Mouse (Mus musculus): ENCODE results near the gene Akr1b8. TPM values are rescaled to one million over a fixed set of nuclear protein-coding genes. Genes with fewer than 3 reads are reported as not detected.
A peak's percentile ranks its signal among the peaks of the same experiment; 100 is the strongest.

Akr1b8 gene
- polyA plus RNA-seq (2016; fragmentation: Nextera tagmentation; extraction: Ambion mirVana): 13.6 and 18.5 TPM in 2 replicates

- 0 out of 2 replicates have a peak within 1 kb of the TSS, but pooled peaks have one; percentile 53 for H3K27ac ChIP-seq
- WGBS: 13% methylated on average over 16 of the region's 16 CpGs
- H3K36me3 ChIP-seq (replicated peaks): no peaks in the 10 kb centered on the region
- no peaks in the 10 kb centered on the region for H3K27me3 ChIP-seq
- peak; percentile 74 for ATAC-seq (ENCODE audit: low FRiP score)
- H3K4me3 ChIP-seq (replicated peaks): peak within 1 kb of the TSS; percentile 23
- no peaks in the 10 kb centered on the region for H3K9me3 ChIP-seq
- peak within 1 kb of the TSS; percentile 40 for H3K9ac ChIP-seq
- peaks cover 9% of the 10 kb centered on the region for H3K4me1 ChIP-seq
- H3K4me2 ChIP-seq: peak within 1 kb of the TSS; percentile 49
Observed at GRCm38 (mm10) chr6:34353658-34354353, at the start of gene Akr1b8. TSS of gene Akr1b8 (plus strand) at chr6:34354119.

DNA sequence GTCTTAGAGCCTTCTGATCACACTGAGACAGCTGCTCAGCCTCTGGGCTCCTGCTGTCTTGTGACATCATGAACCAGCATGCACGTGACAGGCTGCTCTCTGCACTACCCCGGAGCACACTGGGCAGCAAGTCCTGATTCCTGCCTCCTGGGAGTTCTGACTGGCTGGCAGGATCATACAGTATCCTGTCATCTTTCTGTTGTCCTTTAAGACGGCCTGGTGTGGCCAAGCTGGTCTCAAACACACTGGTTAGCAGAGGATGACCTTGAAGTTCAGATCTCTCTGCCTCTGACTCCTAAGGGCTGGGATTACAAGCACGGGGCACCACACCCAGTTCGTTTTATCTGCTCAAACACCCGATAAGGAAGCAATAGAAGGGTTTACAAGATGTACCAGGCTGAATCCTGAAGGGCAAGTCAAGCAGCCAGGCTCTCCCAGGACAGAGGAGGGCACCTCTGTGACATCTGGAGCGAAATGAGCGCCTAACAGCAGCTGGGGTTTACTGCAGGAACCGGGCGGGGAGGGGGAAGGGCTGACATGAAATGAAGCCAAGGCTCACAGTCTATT lies 49.2 kb upstream of the Akr1b8 start:
- Histone ChIP-seq H3K9me3 (no peaks in the 10 kb centered on the region), H3K4me1 (no peaks in the 10 kb centered on the region), H3K9ac (no peak overlapping the region), H3K36me3 (replicated peaks) (peaks cover 46% of the 10 kb centered on the region), H3K27me3 (no peaks in the 10 kb centered on the region), H3K4me2 (no peak overlapping the region), H3K4me3 (replicated peaks) (no peak overlapping the region), H3K27ac (no peak overlapping the region)
- WGBS: 88% methylated on average over 10 of the region's 10 CpGs
- ATAC-seq (ENCODE audit: low FRiP score): no peak

DNA sequence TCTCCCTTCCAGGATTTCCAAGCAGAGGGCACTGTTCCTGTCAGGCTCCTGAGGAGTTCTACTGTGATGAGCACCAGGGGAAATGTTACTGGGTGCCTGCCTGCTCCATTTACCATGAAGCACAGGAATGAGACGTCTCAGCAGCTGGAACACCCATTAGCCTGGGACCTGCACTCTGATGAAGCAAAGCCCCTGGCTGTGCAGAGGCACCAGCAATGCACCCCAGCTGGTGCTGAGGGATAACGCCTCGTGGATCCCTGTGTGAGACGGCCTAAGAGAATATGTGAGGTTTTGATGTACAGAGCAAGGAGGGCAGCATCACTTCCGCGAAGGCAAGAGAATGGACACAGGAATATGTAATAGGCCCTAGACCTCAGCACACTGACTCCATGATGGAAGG lies 47.1 kb upstream of the Akr1b8 start:
- Histone ChIP-seq H3K9me3 (no peaks in the 10 kb centered on the region), H3K4me3 (replicated peaks) (no peak overlapping the region), H3K4me2 (no peak overlapping the region), H3K36me3 (replicated peaks) (peaks cover 65% of the 10 kb centered on the region), H3K4me1 (no peaks in the 10 kb centered on the region), H3K9ac (no peak overlapping the region), H3K27ac (no peak overlapping the region), H3K27me3 (no peaks in the 10 kb centered on the region)
- no peak for ATAC-seq (ENCODE audit: low FRiP score)
- 94% methylated on average over 6 of the region's 6 CpGs for WGBS

DNA sequence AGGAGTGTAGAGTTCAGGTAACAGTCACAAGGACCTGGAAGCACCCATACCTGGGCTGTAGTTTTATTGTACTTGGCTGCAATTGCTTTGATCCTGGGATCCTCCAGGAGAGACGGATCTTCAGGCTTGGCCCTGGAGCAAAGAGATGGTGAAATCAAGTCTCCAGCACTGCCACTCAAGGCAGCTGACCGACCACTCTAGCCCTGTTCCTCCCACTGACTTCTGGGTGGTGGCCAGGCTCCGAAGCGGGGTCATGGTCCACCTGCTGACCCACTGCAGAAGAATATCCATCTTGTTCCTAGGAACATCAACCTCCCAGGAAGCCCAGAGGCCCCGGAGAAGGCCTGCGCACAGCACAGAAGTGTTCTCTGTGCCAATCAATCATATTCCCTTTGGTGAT lies 44.4 kb upstream of the Akr1b8 start:
- WGBS: 95% methylated on average over 6 of the region's 6 CpGs
- Histone ChIP-seq H3K4me1 (peaks cover 5% of the 10 kb centered on the region; the same call in 1 of the 2 replicates), H3K4me3 (replicated peaks) (no peak overlapping the region), H3K9ac (no peak overlapping the region), H3K27me3 (no peaks in the 10 kb centered on the region), H3K4me2 (no peak overlapping the region), H3K36me3 (replicated peaks) (peaks cover 65% of the 10 kb centered on the region), H3K9me3 (no peaks in the 10 kb centered on the region), H3K27ac (no peak overlapping the region)
- no peak for ATAC-seq (ENCODE audit: low FRiP score)

DNA sequence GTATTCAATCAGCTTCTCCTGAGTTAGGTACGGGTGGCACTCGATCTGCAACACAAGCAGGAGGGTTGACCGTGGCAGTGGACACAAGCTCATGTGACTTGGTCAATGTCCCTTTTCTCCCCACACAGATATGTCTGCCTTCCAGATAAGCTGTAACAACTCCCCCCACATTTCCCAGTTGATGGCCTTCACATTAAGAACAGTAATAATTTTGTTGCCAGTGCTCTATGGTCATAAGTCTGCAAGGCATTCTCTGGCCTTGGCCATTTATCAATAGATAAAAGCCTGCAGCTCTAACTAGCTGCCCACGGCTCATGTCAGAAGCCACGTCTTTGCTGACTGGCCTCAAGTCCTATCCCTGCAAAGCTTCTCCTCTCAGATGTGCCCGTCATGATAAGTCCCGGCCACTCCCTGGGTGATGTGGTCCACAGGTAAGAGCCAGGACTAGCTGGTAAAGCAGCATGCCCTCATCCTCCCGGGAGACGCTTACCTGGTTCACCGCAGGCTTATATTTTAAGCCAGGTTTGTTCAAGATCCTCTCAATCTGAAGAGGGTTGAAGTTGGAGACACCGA lies 43.8 kb upstream of the Akr1b8 start:
- H3K4me1 ChIP-seq: peaks cover 5% of the 10 kb centered on the region; the same call in 1 of the 2 replicates
- no peak overlapping the region for H3K4me3 ChIP-seq (replicated peaks)
- no peak overlapping the region for H3K27ac ChIP-seq
- no peak for ATAC-seq (ENCODE audit: low FRiP score)
- H3K4me2 ChIP-seq: no peak overlapping the region
- no peaks in the 10 kb centered on the region for H3K27me3 ChIP-seq
- WGBS: 92% methylated on average over 11 of the region's 11 CpGs
- no peak overlapping the region for H3K9ac ChIP-seq
- H3K9me3 ChIP-seq: no peaks in the 10 kb centered on the region
- H3K36me3 ChIP-seq (replicated peaks): peaks cover 59% of the 10 kb centered on the region

- Histone ChIP-seq H3K9ac (no peak overlapping the region), H3K4me1 (peaks cover 16% of the 10 kb centered on the region), H3K27me3 (no peaks in the 10 kb centered on the region), H3K9me3 (no peaks in the 10 kb centered on the region), H3K4me3 (replicated peaks) (no peak overlapping the region), H3K36me3 (replicated peaks) (peaks cover 36% of the 10 kb centered on the region), H3K27ac (no peak overlapping the region), H3K4me2 (no peak overlapping the region)
- ATAC-seq (ENCODE audit: low FRiP score): no peak
- WGBS: 87% methylated on average over 9 of the region's 9 CpGs
Observed at GRCm38 (mm10) chr6:34313386-34313785, 40.5 kb upstream of the Akr1b8 start.

- H3K9me3 ChIP-seq: no peaks in the 10 kb centered on the region
- H3K27ac ChIP-seq: no peak overlapping the region
- H3K4me2 ChIP-seq: no peak overlapping the region
- ATAC-seq (ENCODE audit: low FRiP score): no peak
- no peak overlapping the region for H3K4me3 ChIP-seq (replicated peaks)
- no peak overlapping the region for H3K9ac ChIP-seq
- H3K27me3 ChIP-seq: no peaks in the 10 kb centered on the region
- H3K4me1 ChIP-seq: peaks cover 16% of the 10 kb centered on the region
- H3K36me3 ChIP-seq (replicated peaks): peaks cover 31% of the 10 kb centered on the region
- WGBS: 88% methylated on average over 2 of the region's 2 CpGs
Observed at GRCm38 (mm10) chr6:34313921-34314320, 40.0 kb upstream of the Akr1b8 start.

GRCm38 (mm10) chr6:34316854-34317771 lies 36.8 kb upstream of the Akr1b8 start, which contains the start of gene Akr1b3:
TSS of gene Akr1b3 (minus strand) at chr6:34317478.
- H3K9me3 ChIP-seq: no peaks in the 10 kb centered on the region
- peak within 1 kb of the TSS; percentile 71 for H3K9ac ChIP-seq
- H3K4me1 ChIP-seq: peaks cover 16% of the 10 kb centered on the region
- H3K27ac ChIP-seq: no peak within 1 kb of the TSS
- no peaks in the 10 kb centered on the region for H3K27me3 ChIP-seq
- H3K4me2 ChIP-seq: peak within 1 kb of the TSS; percentile 91
- under 1% methylated on average over 60 of the region's 60 CpGs for WGBS
- peak; percentile 100 for ATAC-seq (ENCODE audit: low FRiP score)
- H3K36me3 ChIP-seq (replicated peaks): 0 out of 2 replicates have a peak, but pooled peaks cover 2% of the 10 kb centered on the region
- H3K4me3 ChIP-seq (replicated peaks): peak within 1 kb of the TSS; percentile 75

GRCm38 (mm10) chr6:34318172-34318571 lies 35.7 kb upstream of the Akr1b8 start:
- WGBS: 60% methylated on average over 5 of the region's 5 CpGs
- Histone ChIP-seq H3K9me3 (no peaks in the 10 kb centered on the region), H3K9ac (no peak overlapping the region), H3K36me3 (replicated peaks) (no peaks in the 10 kb centered on the region), H3K27me3 (no peaks in the 10 kb centered on the region), H3K4me2 (no peak overlapping the region; the same call in 1 of the 2 replicates), H3K27ac (no peak overlapping the region), H3K4me1 (peaks cover 16% of the 10 kb centered on the region), H3K4me3 (replicated peaks) (no peak overlapping the region)
- ATAC-seq (ENCODE audit: low FRiP score): no peak

GRCm38 (mm10) chr6:34318636-34319035 lies 35.3 kb upstream of the Akr1b8 start:
- H3K27me3 ChIP-seq: no peaks in the 10 kb centered on the region
- H3K9ac ChIP-seq: no peak overlapping the region
- H3K9me3 ChIP-seq: no peaks in the 10 kb centered on the region
- no peaks in the 10 kb centered on the region for H3K36me3 ChIP-seq (replicated peaks)
- no peak overlapping the region for H3K27ac ChIP-seq
- no peak for ATAC-seq (ENCODE audit: low FRiP score)
- H3K4me1 ChIP-seq: peaks cover 11% of the 10 kb centered on the region
- 75% methylated on average over 6 of the region's 6 CpGs for whole genome bisulfite sequencing
- no peak overlapping the region for H3K4me2 ChIP-seq
- no peak overlapping the region for H3K4me3 ChIP-seq (replicated peaks)

DNA sequence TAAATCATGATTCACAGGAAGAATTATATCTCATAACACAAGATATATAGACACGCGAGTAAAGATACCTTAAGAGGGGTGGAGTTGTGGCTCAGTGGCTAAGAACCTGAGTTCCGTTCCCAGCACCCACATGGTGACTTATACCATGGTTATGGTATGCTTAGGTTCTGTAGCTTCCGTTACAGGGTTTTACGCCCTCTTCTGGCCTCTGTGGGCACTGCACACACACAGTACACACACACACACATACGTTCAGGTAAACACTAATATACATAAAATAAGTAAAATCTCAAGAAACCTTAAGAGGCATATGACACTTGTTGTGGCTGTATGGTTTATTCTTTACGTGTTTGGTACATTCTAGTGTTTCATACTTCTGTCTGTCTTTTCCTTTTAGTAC lies 31.8 kb upstream of the Akr1b8 start:
- H3K9ac ChIP-seq: no peak overlapping the region
- ATAC-seq (ENCODE audit: low FRiP score): no peak
- no peak overlapping the region for H3K4me3 ChIP-seq (replicated peaks)
- H3K36me3 ChIP-seq (replicated peaks): no peaks in the 10 kb centered on the region
- H3K4me1 ChIP-seq: peaks cover 4% of the 10 kb centered on the region; the same call in 1 of the 2 replicates
- H3K9me3 ChIP-seq: no peaks in the 10 kb centered on the region
- no peak overlapping the region for H3K4me2 ChIP-seq
- H3K27me3 ChIP-seq: no peaks in the 10 kb centered on the region
- no peak overlapping the region for H3K27ac ChIP-seq
- 96% methylated on average over 7 of the region's 7 CpGs for WGBS

GRCm38 (mm10) chr6:34331379-34331778 lies 22.5 kb upstream of the Akr1b8 start:
- ATAC-seq (ENCODE audit: low FRiP score): no peak
- WGBS: 82% methylated on average over 5 of the region's 5 CpGs
- Histone ChIP-seq H3K36me3 (replicated peaks) (no peaks in the 10 kb centered on the region), H3K27me3 (no peaks in the 10 kb centered on the region), H3K9ac (no peak overlapping the region), H3K4me2 (no peak overlapping the region), H3K4me1 (no peaks in the 10 kb centered on the region), H3K9me3 (no peaks in the 10 kb centered on the region), H3K27ac (no peak overlapping the region), H3K4me3 (replicated peaks) (no peak overlapping the region)
